Mouse (Mus musculus): ENCODE results near the gene Ifnar2. TPM values are rescaled to one million over a fixed set of nuclear protein-coding genes. Genes with fewer than 3 reads are reported as not detected.

The Ifnar2 gene
- total RNA-seq, 2 experiments from 2014 or later: 14.6 to 15.2 TPM

DNA sequence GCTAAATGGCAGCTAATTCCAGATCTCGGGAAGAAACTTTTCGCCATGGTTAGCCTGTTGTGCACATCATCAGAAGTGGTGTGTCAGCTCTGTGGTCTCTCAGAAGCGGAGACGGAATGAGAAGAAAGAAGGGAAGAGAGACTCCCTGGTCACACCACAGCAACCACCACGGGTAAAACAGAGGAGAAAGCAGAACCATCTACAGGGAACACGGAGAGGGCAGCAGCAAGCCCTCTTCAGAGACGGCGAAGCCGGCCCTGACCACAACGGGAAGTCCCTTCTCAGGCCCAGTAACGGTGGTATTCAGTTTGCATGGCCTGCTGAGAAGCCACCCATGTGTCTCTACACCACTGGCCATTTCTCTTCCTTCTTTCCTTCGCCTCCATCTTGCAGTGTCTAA lies 17.4 kb upstream of the Ifnar2 start:
- no peak for DNase-seq
- intact Hi-C loops (cut with DNase I; ENCODE audit: low total_unique reads): loop anchor here (10.0 kb wide), 1 partner anchor 150 kb away; no protein-coding TSS in a partner anchor

DNA sequence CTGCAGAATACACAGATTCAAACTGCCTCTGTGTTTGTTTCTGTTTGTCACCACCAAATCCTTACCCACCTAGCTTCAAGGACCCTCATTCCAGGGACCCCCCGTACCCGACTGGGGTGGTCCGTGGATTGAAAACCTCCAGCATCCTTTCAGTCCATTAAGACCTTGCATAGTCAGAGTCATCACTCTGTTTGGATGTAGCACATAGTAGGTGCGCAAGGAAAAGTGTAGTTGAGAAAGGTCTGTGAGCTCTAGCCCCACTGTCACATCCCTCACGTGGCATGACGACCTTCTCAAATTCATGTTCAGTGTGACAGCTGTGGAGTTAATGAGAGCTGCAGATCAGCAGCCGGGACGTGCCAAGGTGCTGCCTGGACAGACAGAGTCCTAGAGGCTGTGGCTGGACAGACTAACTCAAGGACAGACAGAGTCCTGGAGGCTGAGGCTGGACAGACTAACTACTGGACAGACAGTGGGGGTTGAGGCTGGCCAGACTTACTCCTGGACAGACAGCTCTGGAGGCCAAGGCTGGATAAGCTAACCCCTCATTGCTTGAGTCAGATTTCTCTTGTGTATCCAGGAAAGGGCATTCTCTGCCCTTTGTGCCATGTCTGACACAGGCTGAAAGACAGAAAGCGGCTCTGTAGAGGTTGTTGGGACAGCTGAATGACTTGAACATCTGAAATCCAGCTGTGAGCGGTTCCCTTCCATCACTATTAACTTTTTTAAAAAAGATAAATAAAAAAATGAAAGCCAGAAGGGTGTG lies 15.6 kb upstream of the Ifnar2 start:
- intact Hi-C loops (cut with DNase I; ENCODE audit: low total_unique reads): loop anchor here (10.0 kb wide), 1 partner anchor 148 kb away; no protein-coding TSS in a partner anchor
- DNase-seq: no peak

GRCm38 (mm10) chr16:91357526-91357900 lies 15.1 kb upstream of the Ifnar2 start:
- DNase-seq: no peak
- intact Hi-C loops (cut with DNase I; ENCODE audit: low total_unique reads): loop anchor here (10.0 kb wide), 1 partner anchor 147 kb away; no protein-coding TSS in a partner anchor

GRCm38 (mm10) chr16:91358555-91358954 lies 14.0 kb upstream of the Ifnar2 start:
- DNase-seq: no peak
- intact Hi-C loops (cut with DNase I; ENCODE audit: low total_unique reads): loop anchor here (10.0 kb wide), 1 partner anchor 146 kb away; no protein-coding TSS in a partner anchor

DNA sequence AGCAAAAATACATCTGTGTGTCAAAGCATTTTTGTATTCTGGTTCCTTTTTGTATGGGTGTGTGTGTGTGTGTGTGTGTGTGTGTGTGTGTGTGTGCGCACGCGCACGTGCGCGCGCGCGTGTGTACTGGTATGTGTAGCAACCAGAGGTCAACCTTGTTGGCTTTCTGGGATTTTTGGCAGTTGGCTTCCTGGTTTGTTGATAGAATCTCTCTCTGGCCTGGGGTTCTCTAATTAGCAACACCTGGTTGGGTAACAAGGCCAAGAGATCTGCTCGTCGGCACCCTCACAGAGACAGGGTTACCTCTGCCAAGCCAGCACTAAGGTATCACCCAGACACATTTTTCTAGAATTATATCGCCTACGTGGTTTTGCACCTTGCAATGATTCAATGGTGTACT lies 13.1 kb upstream of the Ifnar2 start:
- intact Hi-C loops (cut with DNase I; ENCODE audit: low total_unique reads): loop anchor here (10.0 kb wide), 1 partner anchor 145 kb away; no protein-coding TSS in a partner anchor
- DNase-seq: no peak

- intact Hi-C loops (cut with DNase I; ENCODE audit: low total_unique reads): no loop called here
- no peak for DNase-seq
Measured at GRCm38 (mm10) chr16:91360162-91360561, 12.4 kb upstream of the Ifnar2 start.

DNA sequence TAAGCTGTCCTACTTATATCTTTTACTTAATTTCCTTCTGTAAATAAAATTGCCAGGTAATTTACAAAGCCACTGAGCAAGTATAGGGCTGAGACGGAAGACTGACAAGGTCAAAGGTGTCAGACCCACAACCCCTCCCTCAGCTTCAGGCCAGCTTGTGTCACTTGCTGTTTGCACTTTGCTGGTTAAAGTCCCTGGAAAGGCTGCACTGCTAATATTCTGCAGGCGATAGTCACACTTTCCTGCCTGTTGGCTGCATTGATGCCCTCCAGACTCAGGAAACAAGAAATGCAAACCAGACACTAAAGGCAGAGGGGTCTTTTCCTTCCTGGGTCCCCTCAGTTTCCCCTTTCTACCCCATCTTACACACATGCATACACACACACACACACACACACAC lies 10.6 kb upstream of the Ifnar2 start:
- no peak for DNase-seq
- intact Hi-C loops (cut with DNase I; ENCODE audit: low total_unique reads): no loop called here

DNA sequence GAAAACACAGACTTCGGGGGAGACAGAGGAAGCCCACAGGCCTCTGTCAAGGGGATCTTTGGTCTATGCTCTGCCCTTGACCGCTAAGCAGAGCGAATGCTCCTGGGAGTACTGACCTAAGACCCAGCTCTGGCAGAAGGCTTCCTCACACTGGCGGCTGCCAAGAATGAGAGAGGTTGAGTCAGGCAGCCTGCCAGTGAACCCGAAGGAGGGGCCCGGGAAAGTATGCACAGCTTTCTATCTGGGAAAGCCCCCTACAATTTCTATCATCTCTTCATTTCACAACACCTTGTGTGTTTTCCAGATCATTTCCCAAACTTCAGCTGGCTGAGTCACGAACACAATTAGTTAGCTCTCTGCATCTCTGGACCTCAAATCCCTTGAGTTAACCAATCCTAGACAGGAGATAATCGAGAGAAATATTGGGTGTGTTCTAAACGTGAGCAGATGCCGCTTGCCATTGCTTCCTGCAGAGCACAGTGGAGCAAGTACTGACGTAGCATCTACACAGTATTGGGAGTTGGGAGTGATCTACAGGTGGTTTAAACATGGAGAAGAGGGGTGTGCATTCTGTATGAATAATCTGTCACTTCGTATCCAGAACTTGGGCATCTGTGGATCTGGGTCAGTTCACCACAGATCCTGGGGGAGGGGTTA lies 9.8 kb upstream of the Ifnar2 start:
- peak; percentile 58 for DNase-seq
- intact Hi-C loops (cut with DNase I; ENCODE audit: low total_unique reads): no loop called here

GRCm38 (mm10) chr16:91363483-91363882 lies 9.1 kb upstream of the Ifnar2 start:
- peak; percentile 46 for DNase-seq
- intact Hi-C loops (cut with DNase I; ENCODE audit: low total_unique reads): no loop called here

DNA sequence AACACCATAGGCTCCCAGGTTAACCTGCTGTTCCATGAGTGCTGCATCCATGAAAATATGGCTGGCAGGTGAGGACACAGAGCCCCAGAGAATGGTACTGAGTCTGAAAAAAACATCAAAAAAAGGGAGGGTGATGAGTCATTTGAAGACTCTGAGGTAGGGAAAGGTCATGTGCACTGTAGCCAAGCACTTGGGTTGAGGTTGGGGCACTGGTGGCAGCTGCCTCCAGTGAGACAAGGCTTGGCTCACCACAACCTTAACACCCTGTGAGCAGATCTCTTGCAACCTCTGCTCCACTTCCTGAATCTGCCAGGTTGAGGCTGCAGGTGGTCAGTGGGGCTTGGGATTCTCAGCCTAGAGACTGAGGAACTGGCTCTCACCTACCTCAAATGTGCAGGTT lies 6.0 kb upstream of the Ifnar2 start:
- DNase-seq: no peak
- intact Hi-C loops (cut with DNase I; ENCODE audit: low total_unique reads): no loop called here

GRCm38 (mm10) chr16:91367066-91367465 lies 5.5 kb upstream of the Ifnar2 start:
- no peak for DNase-seq
- intact Hi-C loops (cut with DNase I; ENCODE audit: low total_unique reads): no loop called here

- DNase-seq: no peak
- intact Hi-C loops (cut with DNase I; ENCODE audit: low total_unique reads): loop anchor here (10.0 kb wide), 1 partner anchor 71 kb away; no protein-coding TSS in a partner anchor
Measured at GRCm38 (mm10) chr16:91373473-91374252, 1.1 kb downstream of the Ifnar2 start.

DNA sequence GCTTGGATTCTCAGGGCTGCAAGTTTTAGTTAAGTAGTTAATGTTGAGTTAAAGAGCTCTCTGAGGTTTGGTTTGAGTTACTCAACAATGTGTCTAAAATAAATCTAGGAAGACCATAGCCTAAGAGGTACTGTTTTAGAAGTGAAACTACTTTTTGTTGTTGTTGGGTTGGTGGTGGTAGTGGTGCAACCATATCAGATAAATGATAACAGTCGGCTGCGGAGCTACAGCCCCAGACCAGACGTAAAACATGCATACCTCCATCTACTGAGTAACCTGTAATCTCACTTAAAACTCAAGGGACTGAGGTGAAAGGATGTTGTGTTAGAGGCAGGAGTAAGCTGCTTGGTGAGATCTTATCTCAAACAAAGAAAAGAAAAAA lies 1.7 kb downstream of the Ifnar2 start:
- no peak for DNase-seq
- intact Hi-C loops (cut with DNase I; ENCODE audit: low total_unique reads): loop anchor here (10.0 kb wide), 1 partner anchor 71 kb away; no protein-coding TSS in a partner anchor

GRCm38 (mm10) chr16:91376701-91377100 lies 4.1 kb downstream of the Ifnar2 start:
- DNase-seq: no peak
- intact Hi-C loops (cut with DNase I; ENCODE audit: low total_unique reads): loop anchor here (10.0 kb wide), 1 partner anchor 68 kb away; no protein-coding TSS in a partner anchor

DNA sequence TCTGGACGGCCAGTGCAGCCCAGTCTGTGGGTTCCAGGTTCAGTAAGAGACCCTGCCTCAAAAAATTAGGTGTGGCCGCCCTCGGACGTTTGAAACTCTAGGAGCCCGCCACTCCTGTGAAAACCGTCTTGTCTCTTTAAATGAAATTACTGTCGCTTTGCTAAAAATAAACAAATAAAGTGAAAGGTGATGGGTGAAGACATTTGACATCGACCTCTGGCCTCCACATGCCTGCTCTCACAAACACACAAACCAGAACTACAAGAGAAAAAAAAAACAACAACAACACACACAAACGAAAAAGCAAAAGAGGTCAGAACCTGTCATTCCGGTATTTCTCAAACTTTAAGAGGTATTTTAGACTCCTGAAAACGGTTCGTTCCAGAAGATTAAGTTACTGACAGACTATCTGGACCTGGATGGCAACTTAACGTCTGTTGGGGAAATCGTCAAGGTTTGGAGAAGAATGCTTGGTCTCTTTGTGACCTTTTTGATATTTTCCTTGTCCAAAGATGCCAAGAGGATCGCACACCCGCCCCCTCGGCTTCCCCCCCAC lies 5.9 kb downstream of the Ifnar2 start:
- DNase-seq: no peak
- intact Hi-C loops (cut with DNase I; ENCODE audit: low total_unique reads): loop anchor here (10.0 kb wide), 1 partner anchor 66 kb away; no protein-coding TSS in a partner anchor

DNA sequence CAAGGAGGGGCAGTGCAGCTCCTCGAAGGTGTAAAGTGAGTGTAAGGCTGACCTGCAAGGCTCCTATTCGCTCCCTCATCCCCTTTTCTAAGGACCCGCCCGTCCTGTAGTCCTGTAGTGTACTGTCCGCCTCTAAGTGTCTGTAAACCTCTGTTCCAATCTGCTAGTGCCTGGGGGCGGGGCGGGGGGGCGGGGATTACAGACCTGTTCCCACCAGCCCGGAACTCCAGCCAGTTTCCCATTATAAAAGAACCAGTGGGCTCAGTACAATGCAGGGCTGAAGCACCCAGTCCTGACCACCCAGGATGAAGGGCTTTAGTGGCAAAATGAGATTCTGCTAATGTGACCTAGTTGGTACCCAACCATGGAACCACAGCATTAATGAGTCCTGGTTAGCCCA lies 6.4 kb downstream of the Ifnar2 start:
- intact Hi-C loops (cut with DNase I; ENCODE audit: low total_unique reads): loop anchor here (10.0 kb wide), 1 partner anchor 66 kb away; no protein-coding TSS in a partner anchor
- no peak for DNase-seq

GRCm38 (mm10) chr16:91379412-91379811 lies 6.8 kb downstream of the Ifnar2 start:
- intact Hi-C loops (cut with DNase I; ENCODE audit: low total_unique reads): loop anchor here (10.0 kb wide), 1 partner anchor 65 kb away; no protein-coding TSS in a partner anchor
- no peak for DNase-seq

DNA sequence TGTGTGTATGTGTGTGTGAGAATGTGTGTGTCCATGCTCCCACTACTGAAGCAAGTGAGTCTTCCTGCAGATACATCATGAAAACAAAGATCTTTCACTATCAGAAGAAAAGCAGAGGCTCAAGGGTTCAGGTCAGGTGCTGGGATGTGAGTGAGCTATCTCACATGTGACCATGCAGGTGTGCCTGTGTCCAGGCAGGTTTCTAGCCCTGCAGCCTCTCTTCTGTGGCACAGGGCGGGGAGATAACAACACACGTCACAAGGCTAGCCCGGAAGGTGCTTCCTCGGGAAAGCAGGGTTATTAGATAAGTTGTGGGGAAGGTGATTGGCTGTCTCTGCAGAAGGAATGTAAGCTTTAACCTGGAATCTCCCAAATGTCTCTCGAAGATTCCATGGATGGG lies 7.6 kb downstream of the Ifnar2 start:
- intact Hi-C loops (cut with DNase I; ENCODE audit: low total_unique reads): no loop called here
- DNase-seq: no peak

GRCm38 (mm10) chr16:91381606-91382005 lies 9.0 kb downstream of the Ifnar2 start:
- no peak for DNase-seq
- intact Hi-C loops (cut with DNase I; ENCODE audit: low total_unique reads): no loop called here

Data from gastrocnemius, postnatal 14 days (tissue).